Mouse (Mus musculus): ENCODE results near the gene Casd1. TPM values are rescaled to one million over a fixed set of nuclear protein-coding genes. Genes with fewer than 3 reads are reported as not detected.

Casd1 gene
- total and polyA plus RNA-seq, 2 experiments = 9.1 to 25.4 TPM

- Histone ChIP-seq H3K27me3 (ENCODE audit: control insufficient read depth, insufficient read depth, low read length) (no peaks in the 10 kb centered on the region), H3K9ac (ENCODE audit: low read depth, low read length) (no peak overlapping the region), H3K27ac (replicated peaks; ENCODE audit: insufficient read depth, low read depth, low read length) (no peak overlapping the region), H3K36me3 (ENCODE audit: control insufficient read depth, insufficient read depth, low read length) (no peaks in the 10 kb centered on the region), H3K4me3 (ENCODE audit: insufficient read depth, low read depth, low read length) (no peak overlapping the region), H3K4me1 (ENCODE audit: control insufficient read depth, insufficient read depth, low read length) (no peaks in the 10 kb centered on the region), H3K79me2 (ENCODE audit: control insufficient read depth, insufficient read depth, low read length) (no peaks in the 10 kb centered on the region)
- DNase-seq (ENCODE audit: extremely low read depth, low read depth, low spot score) = no peak
- TF ChIP-seq POLR2A (IDR thresholded peaks at IDR 0.05; ENCODE audit: extremely low read depth, insufficient read depth, low read length) (no peak), CTCF (IDR thresholded peaks at IDR 0.05; ENCODE audit: low read depth, low read length) (no peak)
- 96% methylated on average over 4 of the region's 4 CpGs for WGBS
Observed at GRCm38 (mm10) chr6:4690438-4690837, 89.8 kb downstream of the Casd1 start.

Other genes starting within 250 kb of the Casd1 start
- gene Col1a2, start 96.0 kb upstream of the Casd1 start, total RNA-seq (2014; rRNA removed) = 4.6 and 7.0 TPM in 2 replicates
- gene Col1a2, start 96.0 kb upstream of the Casd1 start, polyA plus RNA-seq (2012; rRNA removed) = 4.8 and 8.1 TPM in 2 replicates
- 6.1 and 9.3 TPM in 2 replicates for gene Sgce, start 146.4 kb downstream of the Casd1 start, total RNA-seq (2014; rRNA removed)
- 1.6 TPM in 2 replicates for gene Sgce, start 146.4 kb downstream of the Casd1 start, polyA plus RNA-seq (2012; rRNA removed)
- 0.09 and 0.67 TPM in 2 replicates for gene Peg10, start 146.5 kb downstream of the Casd1 start, total RNA-seq (2014; rRNA removed)
- 0.02 and 0.07 TPM in 2 replicates for gene Peg10, start 146.5 kb downstream of the Casd1 start, polyA plus RNA-seq (2012; rRNA removed)